In genomic region chr2:118747301-118747960, GRCm38 (mm10) we compare ENCODE assay signal across 9 mouse cellular contexts. TPM values are rescaled to one million over a fixed set of nuclear protein-coding genes. Genes with fewer than 3 reads are reported as not detected.
DNase-seq lines count a peak whose midpoint lies in the region; ATAC-seq and TF ChIP-seq lines count a peak whose summit lies in the region.
"Had no signal": no experiment of that assay in that cellular context is flagged by ENCODE, and none has a peak within 500 bp of the region (broad histone marks: within the 10 kb centered on the region; RNA-seq: fewer than 3 reads in every experiment).

No protein-coding gene starts in this region.

- peak overlapping the region; percentile 84 for H3K4me3 ChIP-seq in forebrain, postnatal 0 days (ENCODE audit: low read depth, low read length)
- peak overlapping the region; percentile 90 for H3K4me3 ChIP-seq in midbrain, embryonic 11.5 days (ENCODE audit: low read depth, low read length)

- no peaks in the 10 kb centered on the region for H3K36me3 ChIP-seq in forebrain, postnatal 0 days (ENCODE audit: insufficient read depth)
- H3K36me3 ChIP-seq in midbrain, embryonic 11.5 days (ENCODE audit: control insufficient read depth, insufficient read depth, low read length): peaks cover 2% of the 10 kb centered on the region; the same call in 1 of the 2 replicates

- H3K27me3 ChIP-seq in forebrain, postnatal 0 days (ENCODE audit: insufficient read depth, low read length): no peaks in the 10 kb centered on the region
- H3K27me3 ChIP-seq in midbrain, embryonic 11.5 days (ENCODE audit: control insufficient read depth, insufficient read depth, low read length): peaks cover 9% of the 10 kb centered on the region
- H3K27me3 ChIP-seq: Patski had no signal

- H3K27ac ChIP-seq in forebrain, postnatal 0 days (ENCODE audit: low read depth, low read length): no peak overlapping the region
- H3K27ac ChIP-seq in midbrain, embryonic 11.5 days (ENCODE audit: low read depth, low read length): no peak overlapping the region

- DNase-seq in heart, adult 11 months: peak; percentile 95
- DNase-seq in heart, postnatal 25 days (ENCODE audit: low spot score): no peak
- DNase-seq in NIH3T3 (ENCODE audit: low read depth): peak; percentile 68
- peak; percentile 50 for DNase-seq in forebrain, postnatal 0 days
- DNase-seq in kidney, postnatal 10 days: peak; percentile 73
- no peak for DNase-seq in midbrain, embryonic 11.5 days (ENCODE audit: low spot score, missing footprints)
- DNase-seq in gastrocnemius, postnatal 25 days: no peak
- DNase-seq in urinary bladder, postnatal 14 days (ENCODE audit: low spot score): no peak

- WGBS in forebrain, postnatal 0 days: 23% methylated on average over 10 of the region's 10 CpGs
- 44% methylated on average over 10 of the region's 10 CpGs for WGBS in midbrain, embryonic 11.5 days

- intact Hi-C loops in heart, postnatal 25 days (cut with DNase I): no loop called here

- no peak overlapping the region for H3K9ac ChIP-seq in forebrain, postnatal 0 days
- no peak overlapping the region for H3K9ac ChIP-seq in midbrain, embryonic 11.5 days (ENCODE audit: low read length)

- no peak for TF ChIP-seq CTCF in forebrain, postnatal 0 days (IDR thresholded peaks at IDR 0.05; ENCODE audit: low read depth)

- peak overlapping the region; percentile 97 for H3K4me2 ChIP-seq in forebrain, postnatal 0 days (ENCODE audit: low read depth)
- H3K4me2 ChIP-seq in midbrain, embryonic 11.5 days: peak overlapping the region; percentile 86

- peaks cover 31% of the 10 kb centered on the region for H3K4me1 ChIP-seq in forebrain, postnatal 0 days (ENCODE audit: insufficient read depth)
- H3K4me1 ChIP-seq in midbrain, embryonic 11.5 days (ENCODE audit: control insufficient read depth, insufficient read depth, low read length): peaks cover 26% of the 10 kb centered on the region

- no peak for ATAC-seq in forebrain, postnatal 0 days
- ATAC-seq in midbrain, embryonic 11.5 days (ENCODE audit: low FRiP score): no peak

- H3K9me3 ChIP-seq in forebrain, postnatal 0 days (ENCODE audit: low read length): no peaks in the 10 kb centered on the region
- H3K9me3 ChIP-seq in midbrain, embryonic 11.5 days (ENCODE audit: control insufficient read depth, low read length): no peaks in the 10 kb centered on the region

RNA-seq across cellular contexts. Expression of gene Inafm2, which starts 1.9 kb away (rescaled TPM):
- total RNA-seq in heart, postnatal 25 days (2021): 10 to 100 TPM; 26.7 to 32.4 TPM
- total RNA-seq in forebrain, postnatal 0 days (2014; rRNA removed): 13.8 and 14.2 TPM in 2 replicates
- 15.7 and 17.2 TPM in 2 replicates for polyA plus RNA-seq in forebrain, postnatal 0 days (2015; fragmentation: Nextera tagmentation; extraction: Ambion mirVana)
- 36.0 and 39.9 TPM in 2 replicates for polyA plus RNA-seq in midbrain, embryonic 11.5 days (2014; fragmentation: Nextera tagmentation; extraction: Ambion mirVana)
- 1 to 10 TPM; 3.6 to 4.9 TPM for total RNA-seq in gastrocnemius, postnatal 25 days (2021)

RNA-seq across cellular contexts. Expression of gene Ccdc9b, which starts 15.0 kb away (rescaled TPM):
- 10 to 100 TPM; 23.0 to 24.2 TPM for total RNA-seq in heart, postnatal 25 days (2021)
- total RNA-seq in forebrain, postnatal 0 days (2014; rRNA removed): 1.8 and 2.4 TPM in 2 replicates
- 0.33 and 0.53 TPM in 2 replicates for polyA plus RNA-seq in forebrain, postnatal 0 days (2015; fragmentation: Nextera tagmentation; extraction: Ambion mirVana)
- polyA plus RNA-seq in midbrain, embryonic 11.5 days (2014; fragmentation: Nextera tagmentation; extraction: Ambion mirVana): 0.86 and 0.92 TPM in 2 replicates
- total RNA-seq in gastrocnemius, postnatal 25 days (2021): 10 to 100 TPM; 11.8 to 13.0 TPM

RNA-seq across cellular contexts. Expression of gene Plcb2, which starts 19.2 kb away (rescaled TPM):
- total RNA-seq in heart, postnatal 25 days (2021): 1 to 10 TPM; 1.9 to 2.8 TPM
- total RNA-seq in forebrain, postnatal 0 days (2014; rRNA removed): 0.92 and 1.1 TPM in 2 replicates
- 0.52 and 0.83 TPM in 2 replicates for polyA plus RNA-seq in forebrain, postnatal 0 days (2015; fragmentation: Nextera tagmentation; extraction: Ambion mirVana)
- polyA plus RNA-seq in midbrain, embryonic 11.5 days (2014; fragmentation: Nextera tagmentation; extraction: Ambion mirVana): 0.20 and 0.33 TPM in 2 replicates
- under 1 TPM; 0.15 to 0.16 TPM for total RNA-seq in gastrocnemius, postnatal 25 days (2021)

RNA-seq across cellular contexts. Expression of gene Phgr1, which starts 25.1 kb away (rescaled TPM):
- total RNA-seq in heart, postnatal 25 days (2021): not detected
- total RNA-seq in forebrain, postnatal 0 days (2014; rRNA removed): not detected in 2 replicates
- polyA plus RNA-seq in forebrain, postnatal 0 days (2015; fragmentation: Nextera tagmentation; extraction: Ambion mirVana): not detected in 2 replicates
- not detected in 2 replicates for polyA plus RNA-seq in midbrain, embryonic 11.5 days (2014; fragmentation: Nextera tagmentation; extraction: Ambion mirVana)
- total RNA-seq in gastrocnemius, postnatal 25 days (2021): not detected
- polyA plus RNA-seq: Patski had no signal

RNA-seq across cellular contexts. Expression of gene Disp2, which starts 32.1 kb away (rescaled TPM):
- under 1 TPM in 1 of 2 experiments, not detected in 1; 0.03 TPM for total RNA-seq in heart, postnatal 25 days (2021)
- total RNA-seq in forebrain, postnatal 0 days (2014; rRNA removed): 48.4 and 91.3 TPM in 2 replicates
- 25.4 and 40.4 TPM in 2 replicates for polyA plus RNA-seq in forebrain, postnatal 0 days (2015; fragmentation: Nextera tagmentation; extraction: Ambion mirVana)
- 7.8 and 8.0 TPM in 2 replicates for polyA plus RNA-seq in midbrain, embryonic 11.5 days (2014; fragmentation: Nextera tagmentation; extraction: Ambion mirVana)
- total RNA-seq in gastrocnemius, postnatal 25 days (2021): not detected

Comparison
In these comparisons a context has a peak if more than half of its experiments do, and no peak if none do; other contexts are left out.
1. DNase-seq: peak in heart, adult 11 months (single experiment), NIH3T3 (single experiment), forebrain, postnatal 0 days (single experiment) and kidney, postnatal 10 days (single experiment); none in heart, postnatal 25 days (single experiment), midbrain, embryonic 11.5 days (single experiment), gastrocnemius, postnatal 25 days (single experiment) and urinary bladder, postnatal 14 days (single experiment).